Mouse (Mus musculus): Measurements from ENCODE around the gene Apoh. TPM values are rescaled to one million over a fixed set of nuclear protein-coding genes. Genes with fewer than 3 reads are reported as not detected.

Gene Apoh
- total RNA-seq (2023), result not detected in 4 replicates

GRCm38 (mm10) chr11:108342781-108343768 is at the start of gene Apoh:
Gene Apoh (plus strand): TSS chr11:108343354.

GRCm38 (mm10) chr11:108343789-108344462 is 772 bp downstream of the Apoh start, which contains the start of gene Prkca:
Gene Prkca (minus strand): TSS chr11:108343928.

DNA sequence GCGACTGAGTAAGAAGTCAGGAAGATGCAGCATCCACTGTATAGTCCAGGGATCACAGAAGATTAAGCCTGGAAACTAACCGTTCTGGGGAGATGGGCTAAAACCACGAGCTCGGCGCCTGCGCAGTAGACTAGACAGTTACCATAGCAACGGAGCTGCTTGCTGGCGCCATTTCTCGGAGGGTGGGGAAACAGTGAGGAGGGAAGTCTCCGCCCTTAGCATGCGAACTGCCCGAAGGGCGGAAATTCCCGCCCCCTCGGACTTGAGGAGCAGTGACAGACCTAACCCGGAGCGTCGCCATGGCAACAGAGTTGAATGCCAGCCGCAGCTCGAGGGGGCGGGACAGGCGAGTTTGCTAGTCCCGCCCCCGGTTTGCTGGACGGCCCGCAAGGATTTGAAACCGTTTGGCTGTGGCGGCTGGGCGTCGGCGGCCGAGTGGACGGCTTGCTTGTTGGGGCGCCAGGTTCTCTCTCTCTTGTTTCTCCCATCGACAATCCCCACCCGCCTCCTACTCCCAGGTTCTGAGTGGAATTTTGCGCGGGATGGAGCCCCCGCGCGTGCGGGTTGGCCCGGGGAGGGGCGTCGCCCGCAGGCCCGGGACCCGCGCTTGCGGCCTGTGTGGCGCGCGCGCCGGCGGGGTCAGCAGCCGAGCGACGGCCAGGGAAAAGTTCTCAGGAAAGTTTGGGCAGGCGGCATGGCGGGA is 81.9 kb downstream of the Apoh start, which contains the start of gene Cep112:
Cep112 (plus strand) TSS at position 304 of the 703 bp plus-strand sequence.

Other genes starting within 250 kb of the Apoh start
- 26.5 to 43.4 TPM (median 39.6 TPM) in 4 replicates for gene Prkca, start 574 bp downstream of the Apoh start, total RNA-seq (2023)
- gene Cep112, start 81.8 kb downstream of the Apoh start, total RNA-seq (2023), result 1.6 to 2.3 TPM (median 2.0 TPM) in 4 replicates